Mouse (Mus musculus): ENCODE data around the gene Egfl8. TPM values are rescaled to one million over a fixed set of nuclear protein-coding genes. Genes with fewer than 3 reads are reported as not detected.

The Egfl8 gene
- polyA plus RNA-seq (2017; shearing (Covaris generic)) = 4.0 TPM

GRCm38 (mm10) chr17:34615871-34616270 lies at the start of gene Egfl8:
Egfl8 (minus strand) TSS chr17:34615971.

GRCm38 (mm10) chr17:34646906-34647787 lies 31.4 kb upstream of the Egfl8 start, which contains the start of gene Atf6b:
Atf6b (plus strand) TSS chr17:34647146.

GRCm38 (mm10) chr17:34644608-34645007 lies 28.8 kb upstream of the Egfl8 start, which contains the start of gene Fkbpl:
Fkbpl (plus strand) TSS chr17:34644764.

GRCm38 (mm10) chr17:34629221-34629751 lies 13.5 kb upstream of the Egfl8 start, which contains the start of gene Prrt1:
Prrt1 (plus strand) TSS chr17:34629533.

GRCm38 (mm10) chr17:34627943-34628643 lies 12.3 kb upstream of the Egfl8 start, which contains the start of gene Ppt2:
Ppt2 (minus strand) TSS chr17:34628510.

GRCm38 (mm10) chr17:34604061-34604508 lies 11.7 kb downstream of the Egfl8 start, which contains the start of gene Agpat1:
Agpat1 (plus strand) TSS chr17:34604262.

GRCm38 (mm10) chr17:34603375-34604060 lies 12.3 kb downstream of the Egfl8 start, which contains the start of gene Rnf5:
Rnf5 (minus strand) TSS chr17:34603690.

GRCm38 (mm10) chr17:34597566-34598095 lies 18.1 kb downstream of the Egfl8 start, which contains the start of gene Ager:
Ager (plus strand) TSS chr17:34597862.

GRCm38 (mm10) chr17:34591029-34591993 lies 24.5 kb downstream of the Egfl8 start, which contains the start of gene Pbx2:
Pbx2 (plus strand) TSS chr17:34591266.

GRCm38 (mm10) chr17:34589681-34590101 lies 26.1 kb downstream of the Egfl8 start, which contains the start of gene Gpsm3:
Gpsm3 (plus strand) TSS chr17:34589806.

GRCm38 (mm10) chr17:34564003-34564421 lies 51.8 kb downstream of the Egfl8 start, which contains the start of gene Notch4:
Notch4 (plus strand) TSS chr17:34564268.

Other genes starting within 250 kb of the Egfl8 start
- not detected for gene Btnl1, start 238.8 kb downstream of the Egfl8 start, polyA plus RNA-seq (2017; shearing (Covaris generic))
- gene BC051142, start 217.2 kb downstream of the Egfl8 start, polyA plus RNA-seq (2017; shearing (Covaris generic)) = 0.27 TPM
- 0.48 TPM for gene Btnl4, start 138.7 kb downstream of the Egfl8 start, polyA plus RNA-seq (2017; shearing (Covaris generic))
- 0.35 TPM for gene Btnl6, start 98.6 kb downstream of the Egfl8 start, polyA plus RNA-seq (2017; shearing (Covaris generic))
- 0.15 TPM for gene Notch4, start 51.7 kb downstream of the Egfl8 start, polyA plus RNA-seq (2017; shearing (Covaris generic))
- 287 TPM for gene Gpsm3, start 26.2 kb downstream of the Egfl8 start, polyA plus RNA-seq (2017; shearing (Covaris generic))
- 12.4 TPM for gene Pbx2, start 24.7 kb downstream of the Egfl8 start, polyA plus RNA-seq (2017; shearing (Covaris generic))
- gene Ager, start 18.1 kb downstream of the Egfl8 start, polyA plus RNA-seq (2017; shearing (Covaris generic)) = 2.2 TPM
- 112 TPM for gene Rnf5, start 12.3 kb downstream of the Egfl8 start, polyA plus RNA-seq (2017; shearing (Covaris generic))
- gene Agpat1, start 11.7 kb downstream of the Egfl8 start, polyA plus RNA-seq (2017; shearing (Covaris generic)) = 31.1 TPM
- 21.7 TPM for gene Ppt2, start 12.5 kb upstream of the Egfl8 start, polyA plus RNA-seq (2017; shearing (Covaris generic))
- 1.9 TPM for gene Prrt1, start 13.6 kb upstream of the Egfl8 start, polyA plus RNA-seq (2017; shearing (Covaris generic))
- gene Fkbpl, start 28.8 kb upstream of the Egfl8 start, polyA plus RNA-seq (2017; shearing (Covaris generic)) = 5.1 TPM
- gene Atf6b, start 31.2 kb upstream of the Egfl8 start, polyA plus RNA-seq (2017; shearing (Covaris generic)) = 80.4 TPM
- not detected for gene Tnxb, start 54.6 kb upstream of the Egfl8 start, polyA plus RNA-seq (2017; shearing (Covaris generic))
- 0.12 TPM for gene C4b, start 127.9 kb upstream of the Egfl8 start, polyA plus RNA-seq (2017; shearing (Covaris generic))
- not detected for gene Cyp21a1, start 188.6 kb upstream of the Egfl8 start, polyA plus RNA-seq (2017; shearing (Covaris generic))
- gene Stk19, start 221.0 kb upstream of the Egfl8 start, polyA plus RNA-seq (2017; shearing (Covaris generic)) = 38.5 TPM
- gene Dxo, start 221.0 kb upstream of the Egfl8 start, polyA plus RNA-seq (2017; shearing (Covaris generic)) = 73.8 TPM
- 150 TPM for gene Skiv2l, start 234.2 kb upstream of the Egfl8 start, polyA plus RNA-seq (2017; shearing (Covaris generic))
- gene Nelfe, start 234.4 kb upstream of the Egfl8 start, polyA plus RNA-seq (2017; shearing (Covaris generic)) = 41.3 TPM
- 1.3 TPM for gene Cfb, start 246.5 kb upstream of the Egfl8 start, polyA plus RNA-seq (2017; shearing (Covaris generic))

All from activated CD4-positive, CD25-positive, alpha-beta regulatory T cell, adult 9 weeks (primary cell).